Mouse (Mus musculus) left cerebral cortex, adult 11 months (tissue): ENCODE measurements around the gene Maml2.

Experiments
- DNase-seq: peaks from one replicate; pipeline ENCODE4 v3.0.0; 2022; ENCODE audit warnings: low spot score

The Maml2 gene

GRCm38 (mm10) chr9:13297668-13298512 is at the start of gene Maml2:
Gene Maml2 (plus strand): TSS chr9:13297957.
- no peak for DNase-seq

- no peak for DNase-seq
Measured at GRCm38 (mm10) chr9:13248104-13248503, 49.7 kb upstream of the Maml2 start.

GRCm38 (mm10) chr9:13251251-13251650 is 46.5 kb upstream of the Maml2 start:
- no peak for DNase-seq

GRCm38 (mm10) chr9:13256726-13257125 is 41.0 kb upstream of the Maml2 start:
- DNase-seq, result no peak

GRCm38 (mm10) chr9:13258173-13258572 is 39.6 kb upstream of the Maml2 start:
- no peak for DNase-seq

GRCm38 (mm10) chr9:13260980-13261379 is 36.8 kb upstream of the Maml2 start:
- no peak for DNase-seq

- DNase-seq, result no peak
Measured at GRCm38 (mm10) chr9:13273219-13273618, 24.5 kb upstream of the Maml2 start.

- DNase-seq, result no peak
Measured at GRCm38 (mm10) chr9:13287482-13287881, 10.3 kb upstream of the Maml2 start.

- peak; percentile 85 for DNase-seq
Measured at GRCm38 (mm10) chr9:13296274-13297121, 1.3 kb upstream of the Maml2 start.

GRCm38 (mm10) chr9:13297122-13297667 is 562 bp upstream of the Maml2 start:
- no peak for DNase-seq

- no peak for DNase-seq
Measured at GRCm38 (mm10) chr9:13298513-13298878, 739 bp downstream of the Maml2 start.

- no peak for DNase-seq
Measured at GRCm38 (mm10) chr9:13299190-13299589, 1.4 kb downstream of the Maml2 start.

GRCm38 (mm10) chr9:13300041-13300441 is 2.3 kb downstream of the Maml2 start:
- no peak for DNase-seq

- DNase-seq, result no peak
Measured at GRCm38 (mm10) chr9:13300891-13301782, 3.4 kb downstream of the Maml2 start.

GRCm38 (mm10) chr9:13302183-13302825 is 4.5 kb downstream of the Maml2 start:
- no peak for DNase-seq

- no peak for DNase-seq
Measured at GRCm38 (mm10) chr9:13303099-13303771, 5.5 kb downstream of the Maml2 start.

GRCm38 (mm10) chr9:13303976-13304375 is 6.2 kb downstream of the Maml2 start:
- DNase-seq, result no peak

GRCm38 (mm10) chr9:13306471-13306870 is 8.7 kb downstream of the Maml2 start:
- DNase-seq, result no peak

- no peak for DNase-seq
Measured at GRCm38 (mm10) chr9:13307226-13307625, 9.5 kb downstream of the Maml2 start.

- DNase-seq, result no peak
Measured at GRCm38 (mm10) chr9:13308718-13309117, 11.0 kb downstream of the Maml2 start.

GRCm38 (mm10) chr9:13309807-13310206 is 12.1 kb downstream of the Maml2 start:
- no peak for DNase-seq
